Mouse (Mus musculus) activated CD4-positive, CD25-positive, alpha-beta regulatory T cell (primary cell): ENCODE results near the gene Lin7a. TPM values are rescaled to one million over a fixed set of nuclear protein-coding genes. Genes with fewer than 3 reads are reported as not detected.

ENCODE experiments used
- polyA plus RNA-seq, 2 experiments: library from polyadenylated mRNA; unstranded; fragments of 100-300 nt; shearing (Covaris generic); gene quantifications; one replicate each; pipeline ENCODE4 v1.2.1; 2017

The Lin7a gene
- under 1 TPM in 1 of 2 experiments, not detected in 1; 0.28 TPM for polyA plus RNA-seq

GRCm38 (mm10) chr10:107271321-107272130 lies at the start of gene Lin7a:
Gene Lin7a, plus strand, starts transcription at chr10:107271686.

Other genes starting within 250 kb of the Lin7a start
- not detected for gene Acss3, start 148.0 kb upstream of the Lin7a start, polyA plus RNA-seq
- gene Myf5, start 214.4 kb downstream of the Lin7a start, polyA plus RNA-seq = not detected
- gene Myf6, start 223.1 kb downstream of the Lin7a start, polyA plus RNA-seq = not detected